ENCODE assay signal across 10 mouse cellular contexts in the genomic region with DNA sequence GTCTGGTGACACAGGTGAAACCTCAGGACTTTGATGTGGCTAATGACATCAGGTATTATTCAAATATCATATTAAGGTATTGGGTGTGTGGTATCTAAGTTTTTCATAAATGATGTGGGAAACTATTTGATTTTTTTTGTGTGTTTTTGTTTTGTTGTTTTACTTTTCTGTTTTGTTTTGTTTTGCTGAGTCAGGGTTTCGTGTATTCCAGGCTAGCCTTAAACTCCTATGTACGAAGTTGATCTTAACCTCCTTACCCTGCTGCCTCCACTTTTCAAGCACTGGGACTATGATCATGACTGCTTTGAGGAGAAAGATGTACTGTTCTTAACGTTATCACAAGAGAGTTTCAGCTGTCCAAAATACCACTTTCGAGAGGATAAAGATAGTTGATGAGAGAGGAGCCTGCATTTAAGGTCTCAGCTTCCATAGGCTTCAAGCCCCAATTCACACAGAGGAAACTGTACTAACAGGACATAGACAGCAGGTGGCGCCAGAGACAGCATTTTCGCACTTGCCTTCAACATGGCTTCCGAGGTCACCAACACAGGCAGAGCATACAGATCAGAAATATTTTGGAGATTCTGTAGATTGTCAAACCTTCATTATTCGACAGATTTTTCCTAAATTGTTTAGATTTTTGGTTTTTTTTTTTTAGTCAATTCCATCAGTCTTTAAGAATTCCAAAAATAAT.
A peak's percentile ranks its signal among the peaks of the same experiment; 100 is the strongest.
DNase-seq lines count a peak whose midpoint lies in the region; ATAC-seq and TF ChIP-seq lines count a peak whose summit lies in the region.
"Had no signal": no experiment of that assay in that cellular context is flagged by ENCODE, and none has a peak within 500 bp of the region (broad histone marks: within the 10 kb centered on the region; RNA-seq: fewer than 3 reads in every experiment).

No protein-coding gene starts in this region.

- H3K27ac ChIP-seq in liver, embryonic 12.5 days, result no peak overlapping the region
- no peak overlapping the region for H3K27ac ChIP-seq in forebrain, postnatal 0 days (ENCODE audit: low read depth, low read length)
- no peak overlapping the region for H3K27ac ChIP-seq in intestine, embryonic 14.5 days (ENCODE audit: low read depth)
- H3K27ac ChIP-seq: embryonic facial prominence, embryonic 12.5 days; stomach, embryonic 15.5 days had no signal

- no peaks in the 10 kb centered on the region for H3K36me3 ChIP-seq in liver, embryonic 12.5 days
- peaks cover 5% of the 10 kb centered on the region; the same call in 1 of the 2 replicates for H3K36me3 ChIP-seq in forebrain, postnatal 0 days (ENCODE audit: insufficient read depth)
- no peaks in the 10 kb centered on the region for H3K36me3 ChIP-seq in intestine, embryonic 14.5 days (ENCODE audit: control insufficient read depth, insufficient read depth, low read length)
- H3K36me3 ChIP-seq: embryonic facial prominence, embryonic 12.5 days; stomach, embryonic 15.5 days had no signal

- WGBS in liver, embryonic 12.5 days (ENCODE audit: insufficient replicate concordance), result 21% methylated on average over 8 of the region's 8 CpGs
- 24% methylated on average over 8 of the region's 8 CpGs for WGBS in forebrain, postnatal 0 days
- 24% methylated on average over 8 of the region's 8 CpGs for WGBS in intestine, embryonic 14.5 days

- no peak overlapping the region for H3K4me2 ChIP-seq in liver, embryonic 12.5 days
- H3K4me2 ChIP-seq in forebrain, postnatal 0 days (ENCODE audit: low read depth), result no peak overlapping the region
- no peak overlapping the region for H3K4me2 ChIP-seq in intestine, embryonic 14.5 days (ENCODE audit: low read length)
- H3K4me2 ChIP-seq: embryonic facial prominence, embryonic 12.5 days; stomach, embryonic 15.5 days had no signal

- DNase-seq in liver, result peak; percentile 61
- DNase-seq in cerebellum, adult 11-12 months, result peak; percentile 67
- peak; percentile 88 for DNase-seq in forebrain, postnatal 0 days
- peak; percentile 86 for DNase-seq in intestine, embryonic 14.5 days (ENCODE audit: low spot score)
- DNase-seq in left cerebral cortex, postnatal 10 days (ENCODE audit: extremely low spot score in 1 of 2, low spot score in 2 of 2), result peak; percentile 65 to 75
- DNase-seq in spleen, postnatal 14 days (ENCODE audit: low spot score in 2 of 2), result peak; percentile 16 to 50

- H3K4me3 ChIP-seq in liver, embryonic 12.5 days, result no peak overlapping the region
- no peak overlapping the region for H3K4me3 ChIP-seq in forebrain, postnatal 0 days (ENCODE audit: low read depth, low read length)
- H3K4me3 ChIP-seq in intestine, embryonic 14.5 days (ENCODE audit: low read depth, low read length), result no peak overlapping the region
- H3K4me3 ChIP-seq: embryonic facial prominence, embryonic 12.5 days; stomach, embryonic 15.5 days had no signal

- no peaks in the 10 kb centered on the region for H3K9me3 ChIP-seq in liver, embryonic 12.5 days (replicated peaks)
- H3K9me3 ChIP-seq in forebrain, postnatal 0 days (ENCODE audit: low read length), result no peaks in the 10 kb centered on the region
- H3K9me3 ChIP-seq in intestine, embryonic 14.5 days (ENCODE audit: control insufficient read depth, low read length), result no peaks in the 10 kb centered on the region
- H3K9me3 ChIP-seq: embryonic facial prominence, embryonic 12.5 days; stomach, embryonic 15.5 days had no signal

- intact Hi-C loops in left cerebral cortex, postnatal 10 days (cut with DNase I), result no loop called here

- no peaks in the 10 kb centered on the region for H3K4me1 ChIP-seq in liver, embryonic 12.5 days
- no peaks in the 10 kb centered on the region for H3K4me1 ChIP-seq in forebrain, postnatal 0 days (ENCODE audit: insufficient read depth)
- no peaks in the 10 kb centered on the region for H3K4me1 ChIP-seq in intestine, embryonic 14.5 days (replicated peaks; ENCODE audit: control insufficient read depth, insufficient read depth, low read length)
- H3K4me1 ChIP-seq: embryonic facial prominence, embryonic 12.5 days; stomach, embryonic 15.5 days had no signal

- no peaks in the 10 kb centered on the region; the same call in 1 of the 2 replicates for H3K27me3 ChIP-seq in liver, embryonic 12.5 days (replicated peaks)
- H3K27me3 ChIP-seq in forebrain, postnatal 0 days (ENCODE audit: insufficient read depth, low read length), result no peaks in the 10 kb centered on the region
- H3K27me3 ChIP-seq in intestine, embryonic 14.5 days (replicated peaks; ENCODE audit: control insufficient read depth, insufficient read depth, low read length), result no peaks in the 10 kb centered on the region
- H3K27me3 ChIP-seq: embryonic facial prominence, embryonic 12.5 days; stomach, embryonic 15.5 days had no signal

- H3K9ac ChIP-seq in liver, embryonic 12.5 days, result no peak overlapping the region
- no peak overlapping the region for H3K9ac ChIP-seq in forebrain, postnatal 0 days
- no peak overlapping the region for H3K9ac ChIP-seq in intestine, embryonic 14.5 days (ENCODE audit: low read length)
- H3K9ac ChIP-seq: embryonic facial prominence, embryonic 12.5 days; stomach, embryonic 15.5 days had no signal

- ATAC-seq in liver, embryonic 12.5 days, result no peak
- peak; percentile 69 for ATAC-seq in forebrain, postnatal 0 days
- ATAC-seq in intestine, embryonic 14.5 days (replicated peaks; ENCODE audit: low FRiP score, low TSS enrichment, low read depth), result no peak
- ATAC-seq in monocyte, adult 5-6 weeks (replicated peaks; ENCODE audit: insufficient number of reproducible peaks, low FRiP score, low TSS enrichment, poor library complexity, severe bottlenecking), result peak; percentile 76

- peak; percentile 97 for TF ChIP-seq CTCF in forebrain, postnatal 0 days (IDR thresholded peaks at IDR 0.05; ENCODE audit: low read depth)

Comparison
In these comparisons a context has a peak if more than half of its experiments do, and no peak if none do; other contexts are left out.
1. DNase-seq: peak in every context shown above with its lines; median percentile 88 in forebrain, postnatal 0 days; 86 in intestine, embryonic 14.5 days; 70 in left cerebral cortex, postnatal 10 days; 67 in cerebellum, adult 11-12 months; 61 in liver; 33 in spleen, postnatal 14 days.
2. ATAC-seq: peak in forebrain, postnatal 0 days (single experiment) and monocyte, adult 5-6 weeks (single experiment); none in liver, embryonic 12.5 days (single experiment) and intestine, embryonic 14.5 days (single experiment).